Mouse (Mus musculus): ENCODE measurements at regions not wholly inside any gene's neighbourhood (a gene's known extent, or its start where the extent isn't known, plus 50 kb on each side); places are given as distances from the start of the nearest gene placed in this dataset.

DNA sequence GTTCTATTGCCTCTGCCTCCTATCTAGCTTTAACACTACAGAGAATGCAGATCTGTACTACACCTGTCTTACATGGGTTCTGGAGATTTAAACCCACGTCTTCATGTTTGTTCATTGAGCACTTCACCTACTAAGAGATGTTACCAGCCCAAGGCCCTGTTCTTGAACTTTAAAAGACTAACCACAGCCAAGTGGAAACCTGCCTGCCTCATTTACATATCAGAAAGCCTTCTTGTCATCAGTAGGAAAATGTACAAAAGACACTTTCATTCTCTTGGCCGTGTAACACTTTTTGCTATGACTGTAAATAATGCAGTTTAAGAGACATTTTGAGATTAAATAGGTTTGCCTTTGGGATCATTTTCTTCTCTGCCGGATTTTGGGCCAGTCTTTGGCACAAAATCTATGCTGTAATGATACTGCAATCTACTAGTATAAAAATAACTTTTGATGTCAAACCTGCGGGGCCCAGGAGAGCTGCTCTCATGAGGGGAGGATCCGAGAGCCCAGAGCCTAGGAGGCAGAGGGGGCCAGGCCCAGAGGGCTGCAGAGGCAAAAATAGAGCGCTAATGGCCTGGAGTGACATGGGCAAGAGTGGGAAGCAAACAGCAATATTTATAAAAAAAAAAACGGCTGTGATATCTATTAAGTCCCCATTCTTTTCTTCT is 318.4 kb upstream of the Myo3a start:
- Histone ChIP-seq H3K27me3 (no peaks in the 10 kb centered on the region), H3K36me3 (replicated peaks) (no peaks in the 10 kb centered on the region), H3K4me2 (no peak overlapping the region), H3K27ac (replicated peaks) (no peak overlapping the region), H3K4me1 (replicated peaks) (no peaks in the 10 kb centered on the region), H3K4me3 (replicated peaks) (no peak overlapping the region), H3K9me3 (replicated peaks) (no peaks in the 10 kb centered on the region), H3K9ac (no peak overlapping the region)
- no peak for ATAC-seq (ENCODE audit: insufficient read depth)
- WGBS (ENCODE audit: insufficient replicate concordance) = 44% methylated on average over 7 of the region's 7 CpGs

DNA sequence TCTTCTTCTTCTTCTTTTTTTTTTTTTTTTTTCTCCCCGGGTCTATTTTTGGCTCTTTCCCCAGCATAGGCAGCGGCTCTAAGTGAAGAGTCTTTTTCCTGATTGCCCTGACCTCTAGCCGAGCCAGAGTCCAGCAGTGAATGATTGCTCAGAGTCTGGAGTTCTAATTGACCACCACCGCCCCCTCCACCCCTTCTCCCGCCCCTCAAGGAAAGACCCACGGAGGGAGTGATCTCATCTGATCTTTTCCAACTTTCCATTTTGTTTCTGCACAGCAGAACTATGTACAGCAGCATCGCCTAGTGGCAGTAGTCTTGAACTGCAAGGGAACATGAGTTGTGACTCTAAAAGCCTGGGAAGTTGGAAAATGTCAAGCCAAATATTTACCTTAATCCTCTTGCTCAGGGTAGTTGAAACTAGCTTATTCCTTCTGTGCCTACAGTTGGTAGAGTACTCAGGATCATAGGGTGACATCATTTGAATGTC is 317.8 kb upstream of the Myo3a start:
- H3K27me3 ChIP-seq = no peaks in the 10 kb centered on the region
- WGBS (ENCODE audit: insufficient replicate concordance) = 4% methylated on average over 7 of the region's 7 CpGs
- no peaks in the 10 kb centered on the region for H3K4me1 ChIP-seq (replicated peaks)
- no peak for ATAC-seq (ENCODE audit: insufficient read depth)
- H3K4me3 ChIP-seq (replicated peaks) = no peak overlapping the region
- peak overlapping the region; percentile 33; the same call in 1 of the 2 replicates for H3K4me2 ChIP-seq
- no peaks in the 10 kb centered on the region for H3K36me3 ChIP-seq (replicated peaks)
- H3K9ac ChIP-seq = no peak overlapping the region
- H3K9me3 ChIP-seq (replicated peaks) = no peaks in the 10 kb centered on the region
- no peak overlapping the region for H3K27ac ChIP-seq (replicated peaks)

GRCm38 (mm10) chr2:21917804-21918690 is 309.3 kb upstream of the Myo3a start:
- Histone ChIP-seq H3K4me1 (replicated peaks) (no peaks in the 10 kb centered on the region), H3K36me3 (replicated peaks) (no peaks in the 10 kb centered on the region), H3K9me3 (replicated peaks) (no peaks in the 10 kb centered on the region), H3K9ac (no peak overlapping the region), H3K4me2 (0 out of 2 replicates have a peak overlapping the region, but pooled peaks have one; percentile 2), H3K27me3 (no peaks in the 10 kb centered on the region), H3K4me3 (replicated peaks) (no peak overlapping the region), H3K27ac (replicated peaks) (no peak overlapping the region)
- ATAC-seq (ENCODE audit: insufficient read depth) = no peak
- WGBS (ENCODE audit: insufficient replicate concordance) = 30% methylated on average over 16 of the region's 16 CpGs

DNA sequence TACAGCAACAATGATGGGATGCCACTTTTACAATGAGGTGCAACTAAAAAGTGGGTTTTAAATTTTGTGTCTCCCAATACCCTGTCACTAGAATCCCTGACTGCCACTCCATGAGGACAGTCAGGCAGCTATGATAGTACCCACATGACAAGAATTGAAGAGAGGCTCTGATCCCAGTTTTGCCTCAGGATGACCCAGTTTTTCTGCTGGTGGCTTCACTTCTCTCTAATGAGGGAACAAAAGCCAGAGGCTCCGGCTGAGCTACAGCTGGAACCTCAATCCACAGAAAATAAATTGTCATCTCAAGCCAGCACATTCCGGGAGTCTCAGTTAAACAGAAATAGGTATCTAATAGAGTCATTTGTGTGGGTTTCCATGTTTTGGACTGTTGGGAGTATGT is 308.2 kb upstream of the Myo3a start:
- Histone ChIP-seq H3K27ac (replicated peaks) (no peak overlapping the region), H3K27me3 (no peaks in the 10 kb centered on the region), H3K4me2 (no peak overlapping the region), H3K9me3 (replicated peaks) (no peaks in the 10 kb centered on the region), H3K36me3 (replicated peaks) (no peaks in the 10 kb centered on the region), H3K4me3 (replicated peaks) (no peak overlapping the region), H3K4me1 (replicated peaks) (no peaks in the 10 kb centered on the region), H3K9ac (no peak overlapping the region)
- no peak for ATAC-seq (ENCODE audit: insufficient read depth)
- WGBS (ENCODE audit: insufficient replicate concordance) = 64% methylated on average over 2 of the region's 2 CpGs

DNA sequence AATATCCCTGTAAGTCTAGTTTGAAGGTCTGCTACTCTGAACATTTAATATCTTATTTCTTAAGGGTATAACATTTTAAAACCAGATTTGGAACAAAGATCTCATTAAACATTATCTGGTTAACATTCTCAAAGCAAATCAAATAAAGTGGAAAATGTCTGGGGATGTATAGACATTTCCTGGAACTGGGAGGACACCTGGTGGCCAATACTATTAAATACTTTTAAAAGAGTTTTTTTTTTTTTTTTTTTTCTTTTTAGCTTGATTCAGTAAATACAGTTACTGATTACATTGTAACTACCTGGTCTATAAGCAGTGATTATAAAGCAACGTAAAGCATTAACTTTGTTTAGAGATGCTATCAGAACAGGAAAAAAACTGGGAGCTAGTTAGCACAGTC is 299.6 kb upstream of the Myo3a start:
- WGBS (ENCODE audit: insufficient replicate concordance) = 43% methylated on average over 1 of the region's 1 CpGs
- H3K4me1 ChIP-seq (replicated peaks) = no peaks in the 10 kb centered on the region

DNA sequence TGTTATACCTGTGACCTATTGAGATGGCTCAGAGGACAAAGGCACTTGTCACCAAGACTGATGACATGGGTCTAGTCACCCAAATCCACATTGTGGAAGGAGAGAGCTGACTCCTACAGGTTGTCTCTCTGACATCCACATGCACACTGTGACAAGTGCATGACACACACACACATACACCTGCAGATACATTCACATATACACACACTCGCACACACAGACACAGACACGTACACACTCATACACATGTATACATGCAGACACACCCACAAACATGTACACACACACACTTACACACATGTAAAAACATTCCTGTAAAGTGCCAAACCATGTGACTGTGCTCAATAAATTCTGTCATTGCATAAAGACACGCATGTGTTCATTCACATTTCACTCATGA is 287.3 kb upstream of the Myo3a start:
- no peaks in the 10 kb centered on the region for H3K4me1 ChIP-seq (replicated peaks)
- 55% methylated on average over 3 of the region's 3 CpGs for WGBS (ENCODE audit: insufficient replicate concordance)
- no peak for ATAC-seq (ENCODE audit: insufficient read depth)
- no peaks in the 10 kb centered on the region for H3K27me3 ChIP-seq
- no peaks in the 10 kb centered on the region for H3K36me3 ChIP-seq (replicated peaks)
- H3K4me2 ChIP-seq = no peak overlapping the region
- no peak overlapping the region for H3K9ac ChIP-seq
- no peaks in the 10 kb centered on the region for H3K9me3 ChIP-seq (replicated peaks)
- no peak overlapping the region for H3K27ac ChIP-seq (replicated peaks)
- H3K4me3 ChIP-seq (replicated peaks) = no peak overlapping the region

More for the DNA sequence above, 299.6 kb upstream of the Myo3a start:
- Histone ChIP-seq H3K27ac (replicated peaks) (no peak overlapping the region), H3K4me2 (no peak overlapping the region), H3K27me3 (no peaks in the 10 kb centered on the region), H3K9me3 (replicated peaks) (no peaks in the 10 kb centered on the region), H3K4me3 (replicated peaks) (no peak overlapping the region), H3K36me3 (replicated peaks) (no peaks in the 10 kb centered on the region), H3K9ac (no peak overlapping the region)
- ATAC-seq (ENCODE audit: insufficient read depth) = no peak

DNA sequence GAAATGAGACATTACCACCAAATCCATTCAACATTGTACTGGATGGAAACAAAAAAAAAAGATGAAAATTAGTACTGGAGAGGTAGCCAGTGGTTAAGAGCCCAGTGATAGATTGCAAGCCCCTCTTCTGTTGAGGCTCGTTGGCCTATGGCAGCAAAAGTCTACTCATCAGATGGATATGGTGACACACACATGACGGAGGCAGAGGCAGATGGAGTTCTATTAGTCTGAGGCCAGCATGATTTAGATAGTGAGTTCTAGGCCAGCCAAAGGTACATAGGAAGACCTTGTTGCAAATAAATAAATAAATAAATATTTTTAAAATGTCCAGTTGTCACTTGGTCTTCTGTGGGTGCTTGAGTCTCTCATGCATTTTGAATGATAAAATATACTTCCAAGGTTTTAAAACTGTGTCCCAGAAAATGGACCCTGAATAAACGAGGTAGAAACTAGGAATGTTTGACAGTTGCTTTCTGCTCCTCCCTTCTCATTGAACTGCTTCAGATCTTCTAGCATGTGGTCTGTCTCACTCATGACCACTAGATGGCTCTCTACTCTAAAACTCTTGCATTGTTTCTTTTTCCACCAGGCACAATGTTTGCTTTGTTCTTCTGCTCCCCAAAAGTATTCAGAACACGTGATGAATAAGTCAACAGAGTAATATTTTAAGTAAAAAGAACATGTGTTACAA is 286.4 kb upstream of the Myo3a start:
- H3K27me3 ChIP-seq = no peaks in the 10 kb centered on the region
- no peak overlapping the region for H3K27ac ChIP-seq (replicated peaks)
- 34% methylated on average over 4 of the region's 4 CpGs for WGBS (ENCODE audit: insufficient replicate concordance)
- H3K9ac ChIP-seq = no peak overlapping the region
- no peak overlapping the region for H3K4me2 ChIP-seq
- no peak for ATAC-seq (ENCODE audit: insufficient read depth)
- no peaks in the 10 kb centered on the region for H3K36me3 ChIP-seq (replicated peaks)
- H3K9me3 ChIP-seq (replicated peaks) = no peaks in the 10 kb centered on the region
- H3K4me1 ChIP-seq (replicated peaks) = no peaks in the 10 kb centered on the region
- no peak overlapping the region for H3K4me3 ChIP-seq (replicated peaks)

- Histone ChIP-seq H3K27ac (replicated peaks) (no peak overlapping the region), H3K4me3 (replicated peaks) (no peak overlapping the region), H3K4me1 (replicated peaks) (no peaks in the 10 kb centered on the region), H3K9ac (no peak overlapping the region), H3K9me3 (replicated peaks) (no peaks in the 10 kb centered on the region), H3K4me2 (no peak overlapping the region), H3K27me3 (no peaks in the 10 kb centered on the region), H3K36me3 (replicated peaks) (no peaks in the 10 kb centered on the region)
- WGBS (ENCODE audit: insufficient replicate concordance) = 47% methylated on average over 2 of the region's 2 CpGs
- no peak for ATAC-seq (ENCODE audit: insufficient read depth)
Measured at GRCm38 (mm10) chr2:21941488-21942000, 285.8 kb upstream of the Myo3a start.

DNA sequence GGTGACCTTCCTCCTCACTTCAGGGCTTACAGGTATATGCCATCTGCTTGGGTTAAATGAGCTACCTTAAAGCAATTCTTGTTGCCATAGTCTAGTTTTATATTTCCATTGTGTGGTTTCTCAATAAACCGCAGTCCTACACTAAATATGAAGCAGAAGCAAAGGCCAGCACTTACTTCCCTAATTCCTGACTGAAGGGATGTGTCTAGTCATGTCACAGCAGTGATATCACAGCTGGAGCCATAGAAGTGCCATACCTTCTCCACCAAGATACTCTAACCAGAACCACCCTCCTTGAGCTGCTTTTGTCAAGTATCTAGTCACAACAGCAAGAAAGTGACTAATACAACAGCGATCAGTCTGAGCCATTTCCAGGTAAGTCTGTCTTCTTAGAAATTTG is 283.6 kb upstream of the Myo3a start:
- Histone ChIP-seq H3K9ac (no peak overlapping the region), H3K27me3 (no peaks in the 10 kb centered on the region), H3K4me3 (replicated peaks) (no peak overlapping the region), H3K36me3 (replicated peaks) (no peaks in the 10 kb centered on the region), H3K4me1 (replicated peaks) (no peaks in the 10 kb centered on the region), H3K9me3 (replicated peaks) (no peaks in the 10 kb centered on the region), H3K4me2 (no peak overlapping the region), H3K27ac (replicated peaks) (no peak overlapping the region)
- 50% methylated on average over 2 of the region's 2 CpGs for WGBS (ENCODE audit: insufficient replicate concordance)
- no peak for ATAC-seq (ENCODE audit: insufficient read depth)

DNA sequence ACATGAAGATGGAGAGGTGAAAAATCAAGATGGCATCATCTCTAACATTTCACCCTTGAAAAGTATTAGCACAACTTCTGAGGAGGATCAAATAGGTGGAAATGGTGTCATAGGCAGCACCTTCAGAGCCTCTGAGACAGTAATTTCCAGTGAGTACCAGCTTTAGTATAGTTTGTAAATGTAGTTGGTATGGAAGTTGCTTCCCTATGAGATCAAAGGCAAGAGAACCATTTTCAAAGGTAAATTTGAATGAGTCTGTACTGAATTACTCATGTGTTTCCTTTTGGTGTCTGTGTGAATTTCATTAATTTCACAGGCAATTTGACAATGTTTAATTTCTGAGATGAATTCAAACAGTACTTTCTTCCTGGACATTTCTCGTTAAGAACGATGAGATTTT is 280.8 kb upstream of the Myo3a start:
- Histone ChIP-seq H3K9ac (no peak overlapping the region), H3K4me2 (no peak overlapping the region), H3K4me1 (replicated peaks) (no peaks in the 10 kb centered on the region), H3K36me3 (replicated peaks) (no peaks in the 10 kb centered on the region), H3K4me3 (replicated peaks) (no peak overlapping the region), H3K27me3 (no peaks in the 10 kb centered on the region), H3K9me3 (replicated peaks) (no peaks in the 10 kb centered on the region), H3K27ac (replicated peaks) (no peak overlapping the region)
- ATAC-seq (ENCODE audit: insufficient read depth) = no peak
- 67% methylated on average over 2 of the region's 2 CpGs for WGBS (ENCODE audit: insufficient replicate concordance)

GRCm38 (mm10) chr2:21951279-21951678 is 276.0 kb upstream of the Myo3a start:
- Histone ChIP-seq H3K4me3 (replicated peaks) (no peak overlapping the region), H3K27me3 (no peaks in the 10 kb centered on the region), H3K27ac (replicated peaks) (no peak overlapping the region), H3K36me3 (replicated peaks) (no peaks in the 10 kb centered on the region), H3K4me1 (replicated peaks) (no peaks in the 10 kb centered on the region), H3K9me3 (replicated peaks) (no peaks in the 10 kb centered on the region), H3K9ac (no peak overlapping the region), H3K4me2 (no peak overlapping the region)
- 39% methylated on average over 3 of the region's 3 CpGs for WGBS (ENCODE audit: insufficient replicate concordance)
- no peak for ATAC-seq (ENCODE audit: insufficient read depth)

Measured in liver, embryonic 15.5 days (tissue).